Mouse (Mus musculus) mouse trophoblast stem cell (cell line): ENCODE data around the gene Atad2b.
"Not testable (repeated sequence)": the region's sequence is repeated elsewhere in the genome, so short reads cannot be mapped to it uniquely, and the experiment has no call there.

Experiments
- in situ Hi-C, 2 experiments: fragments of 300-500 bp; cut with MseI, MboI; formaldehyde crosslinking; loops; 2 replicates in 1 of 2; 3 replicates in 1 of 2; pipeline ENCODE4 v1.15.1; 2025

Gene Atad2b

DNA sequence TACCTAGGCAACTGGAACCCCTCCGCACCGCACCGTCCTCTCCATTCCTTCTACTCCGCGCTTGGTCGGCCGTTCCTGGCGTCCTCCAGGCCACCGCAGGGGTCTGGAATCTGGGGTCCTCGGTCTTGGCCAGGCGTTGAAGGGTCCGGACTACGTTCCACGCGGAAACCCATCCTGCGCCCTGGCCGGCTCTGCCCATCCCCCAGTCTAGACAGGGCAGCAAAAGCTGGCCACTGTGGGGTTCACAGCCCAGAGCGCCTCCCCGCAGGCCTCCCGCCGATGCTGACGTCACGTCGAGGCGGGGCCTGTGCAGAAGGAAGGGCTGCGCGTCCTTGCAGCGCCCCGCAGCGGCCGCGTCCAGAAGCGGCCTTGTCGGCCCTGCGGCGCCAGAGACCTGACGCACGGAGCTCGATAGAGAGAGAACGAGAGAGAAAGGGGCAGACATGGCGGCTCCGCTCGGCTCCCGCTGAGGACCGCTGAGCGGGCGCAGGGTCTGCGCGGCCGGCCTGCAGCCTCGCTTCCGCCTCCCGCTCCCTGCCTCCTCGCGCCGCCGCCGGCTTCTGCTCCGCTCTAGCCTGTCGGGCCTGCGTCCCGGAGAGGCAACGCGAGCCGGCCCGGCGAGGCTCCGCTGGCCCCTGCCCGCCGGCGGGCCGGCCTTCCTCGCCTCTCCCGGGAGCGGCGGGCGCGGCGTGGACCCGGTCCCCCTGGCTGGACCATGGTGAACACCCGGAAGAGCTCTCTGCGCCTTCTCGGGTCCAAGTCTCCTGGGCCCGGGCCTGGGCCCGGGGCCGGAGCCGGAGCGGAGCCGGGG, at the start of gene Atad2b:
TSS of gene Atad2b (plus strand) at position 360 of the 811 bp plus-strand sequence.
- in situ Hi-C loops, result no loop called here

DNA sequence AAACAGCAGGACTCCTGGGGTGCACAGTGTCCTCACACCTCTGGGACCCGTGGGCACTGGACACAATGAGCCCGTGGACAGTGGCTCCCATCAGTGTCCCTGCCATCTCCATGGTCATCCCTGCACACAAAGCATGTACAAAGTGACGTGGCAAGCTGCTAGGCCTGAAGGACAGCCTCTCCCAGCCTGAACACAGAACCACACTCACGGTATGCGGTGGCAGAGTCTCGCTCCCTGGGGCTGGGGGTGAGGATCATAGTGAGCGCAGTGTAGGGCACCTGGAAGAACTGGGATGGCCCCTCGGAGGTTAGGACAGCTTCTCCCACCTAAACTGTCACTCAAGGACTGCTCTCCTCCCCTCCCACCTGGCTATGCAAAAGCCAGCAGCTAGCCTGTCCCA, 48.2 kb upstream of the Atad2b start:
- in situ Hi-C loops, result no loop called here

DNA sequence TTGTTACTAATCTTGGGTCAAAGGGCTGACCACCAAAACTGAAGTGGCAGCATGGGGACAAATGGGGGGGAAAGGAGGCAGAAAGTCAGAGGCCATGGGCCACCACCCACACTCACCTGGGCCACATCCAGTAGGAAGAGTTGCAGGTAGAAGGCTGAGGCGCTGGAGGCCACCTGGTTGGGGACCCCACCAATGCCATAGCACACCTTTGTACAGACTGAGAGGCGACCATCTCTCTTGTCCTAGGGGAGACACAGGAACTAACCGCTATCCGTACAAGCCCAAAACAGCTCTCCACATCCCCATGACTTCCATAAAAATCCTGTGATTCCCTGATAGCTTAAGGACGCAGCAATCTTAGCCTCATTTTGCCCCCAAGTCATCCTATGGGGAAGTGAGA, 45.9 kb upstream of the Atad2b start:
- in situ Hi-C loops, result no loop called here

- in situ Hi-C loops, result no loop called here
These were observed 44.9 kb upstream of the Atad2b start for GRCm38 (mm10) chr12:4872273-4872672.

GRCm38 (mm10) chr12:4872983-4873477, 44.1 kb upstream of the Atad2b start:
- in situ Hi-C loops, result no loop called here

- in situ Hi-C loops, result no loop called here
These were observed 43.6 kb upstream of the Atad2b start for GRCm38 (mm10) chr12:4873531-4873930.

- in situ Hi-C loops, result no loop called here
These were observed 42.8 kb upstream of the Atad2b start, which contains the start of gene Mfsd2b for GRCm38 (mm10) chr12:4874161-4874927. Gene Mfsd2b, minus strand, starts transcription at chr12:4874359.

- in situ Hi-C loops, result no loop called here
These were observed 41.5 kb upstream of the Atad2b start for GRCm38 (mm10) chr12:4875623-4876022.

- in situ Hi-C loops, result no loop called here
These were observed 38.8 kb upstream of the Atad2b start for GRCm38 (mm10) chr12:4878296-4878783.

DNA sequence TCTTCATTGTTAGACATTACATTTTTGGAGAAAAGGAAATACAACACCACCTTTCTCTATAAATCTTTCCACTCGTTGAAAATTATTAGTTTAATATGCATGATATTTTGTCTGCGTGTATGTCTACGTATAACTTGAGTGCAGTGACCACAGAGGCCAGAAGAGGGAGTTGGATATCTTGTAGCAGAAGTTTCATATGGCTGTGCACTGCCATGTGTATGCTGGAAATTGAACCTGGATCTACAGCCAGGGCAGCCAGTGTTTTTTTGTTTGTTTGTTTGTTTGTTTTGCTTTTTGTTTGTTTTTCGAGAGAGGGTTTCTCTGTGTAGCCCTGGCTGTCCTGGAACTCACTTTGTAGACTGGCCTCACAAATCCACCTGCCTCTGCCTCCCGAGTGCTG, 38.1 kb upstream of the Atad2b start:
- in situ Hi-C loops, result no loop called here

DNA sequence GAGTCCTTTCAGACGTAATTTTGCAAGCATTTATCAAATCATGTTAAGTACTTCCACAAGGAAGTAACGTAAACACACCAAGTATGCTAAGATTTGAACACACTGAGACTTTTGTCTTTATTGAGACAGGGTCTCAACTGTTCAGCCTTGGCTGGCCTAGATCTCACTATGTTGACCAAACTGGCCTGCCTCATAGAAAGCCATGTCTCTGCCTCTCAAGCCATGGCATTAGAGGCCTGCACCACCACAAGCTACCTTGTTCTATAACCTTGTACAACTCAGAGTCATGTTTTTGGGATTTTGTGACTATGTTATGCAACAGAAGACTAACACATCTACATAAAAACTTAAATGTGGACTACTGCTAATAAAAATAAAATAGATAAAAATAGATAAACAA, 35.1 kb upstream of the Atad2b start:
- in situ Hi-C loops, result no loop called here

DNA sequence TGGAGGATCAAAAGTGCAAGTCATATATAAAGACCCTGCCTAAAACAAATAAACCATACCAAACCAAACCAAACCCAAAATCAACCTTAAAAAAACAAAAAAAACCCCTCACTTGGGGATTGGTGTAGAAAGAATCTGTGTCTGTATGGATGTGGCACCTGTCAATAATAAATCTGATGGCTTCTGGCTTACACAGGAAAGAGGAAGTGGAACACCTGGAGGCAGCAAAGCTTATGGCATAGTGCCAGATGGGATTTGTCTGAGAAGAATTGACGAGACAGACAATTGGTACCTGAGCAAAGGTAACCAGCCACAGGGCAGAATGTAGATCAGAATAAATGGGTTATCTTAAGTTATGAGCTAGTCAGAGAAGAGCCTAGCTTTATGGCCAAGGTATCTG, 32.1 kb upstream of the Atad2b start:
- in situ Hi-C loops, result no loop called here

GRCm38 (mm10) chr12:4886581-4886980, 30.6 kb upstream of the Atad2b start:
- in situ Hi-C loops, result not testable (repeated sequence)

DNA sequence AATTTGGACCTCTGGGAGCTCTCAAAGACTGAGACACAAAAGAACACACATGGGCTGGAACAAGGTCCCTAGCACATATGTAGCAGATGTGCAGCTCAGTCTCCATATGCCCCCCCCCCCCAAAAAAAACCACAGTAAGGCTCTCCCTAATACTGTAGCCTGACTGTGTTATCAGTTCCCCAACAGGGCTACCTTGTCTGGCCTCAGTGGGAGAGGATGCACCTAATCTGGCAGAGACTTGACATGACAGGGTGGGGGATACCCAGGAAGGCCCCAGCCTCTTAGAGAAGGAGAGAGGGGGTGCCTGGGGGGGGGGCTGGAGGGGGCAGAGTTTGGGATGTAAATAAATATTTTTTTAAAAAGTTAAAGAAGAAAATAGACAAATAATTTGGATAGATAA, 28.4 kb upstream of the Atad2b start:
- in situ Hi-C loops, result no loop called here

DNA sequence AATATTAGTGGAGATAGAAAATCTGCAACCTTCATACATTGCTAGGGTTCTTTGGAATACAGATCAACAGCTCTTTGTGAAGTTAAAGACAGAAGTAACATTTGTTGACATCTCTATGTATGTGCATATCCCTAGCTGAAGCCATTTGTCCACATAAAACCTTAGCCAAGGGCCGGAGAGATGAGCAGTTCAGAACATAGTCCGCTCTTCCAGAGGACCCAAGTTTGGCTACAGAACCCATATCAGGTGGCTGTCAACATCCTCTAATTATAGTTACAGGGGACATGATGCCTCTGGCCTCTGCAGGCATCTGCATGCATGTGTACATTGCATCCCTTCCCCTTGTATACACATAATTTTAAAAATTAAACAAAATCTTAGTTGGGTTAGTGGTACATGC, 27.9 kb upstream of the Atad2b start:
- in situ Hi-C loops, result no loop called here

GRCm38 (mm10) chr12:4889891-4890290, 27.3 kb upstream of the Atad2b start:
- in situ Hi-C loops, result no loop called here

DNA sequence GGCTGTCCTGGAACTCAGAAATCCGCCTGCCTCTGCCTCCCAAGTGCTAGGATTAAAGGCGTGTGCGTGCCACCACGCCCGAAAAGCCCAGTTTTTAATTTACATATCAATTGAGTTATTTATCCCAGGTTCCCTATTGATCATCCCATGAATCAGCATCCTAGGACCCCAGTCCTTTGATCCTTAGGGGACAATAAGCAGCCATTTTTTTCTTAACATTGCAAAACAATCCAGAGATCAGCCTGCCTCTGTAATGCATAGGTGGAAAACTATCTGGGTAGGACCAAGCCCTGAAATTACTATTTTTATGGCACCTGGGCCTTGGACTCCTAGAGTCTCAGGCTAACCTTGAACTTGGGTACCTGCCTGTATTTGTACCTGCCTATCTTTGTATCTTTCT, 19.1 kb upstream of the Atad2b start:
- in situ Hi-C loops, result no loop called here

DNA sequence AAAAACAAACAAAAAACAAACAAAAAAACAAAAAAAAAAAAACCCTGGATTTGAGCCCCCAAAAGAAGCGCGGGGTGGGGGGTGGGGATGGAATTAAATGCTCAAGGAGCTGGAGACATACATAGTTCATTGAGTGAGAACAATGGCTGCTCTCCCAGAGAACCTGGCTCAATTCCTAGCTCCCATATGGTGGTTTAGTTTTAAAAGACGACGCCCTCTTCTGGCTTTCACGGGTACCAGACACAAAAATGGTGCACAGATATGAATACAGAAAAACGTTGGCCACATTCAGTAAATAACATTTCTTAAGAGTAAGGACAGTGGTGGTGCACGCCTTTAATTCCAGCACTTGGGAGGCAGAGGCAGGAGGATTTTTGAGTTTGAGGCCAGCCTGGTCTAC, 11.2 kb upstream of the Atad2b start:
- in situ Hi-C loops, result no loop called here

- in situ Hi-C loops, result no loop called here
These were observed 10.7 kb upstream of the Atad2b start for GRCm38 (mm10) chr12:4906476-4906875.

- in situ Hi-C loops, result no loop called here
These were observed 9.9 kb upstream of the Atad2b start, which contains the start of gene Ubxn2a for GRCm38 (mm10) chr12:4906951-4907906. Gene Ubxn2a, minus strand, starts transcription at chr12:4907705.

DNA sequence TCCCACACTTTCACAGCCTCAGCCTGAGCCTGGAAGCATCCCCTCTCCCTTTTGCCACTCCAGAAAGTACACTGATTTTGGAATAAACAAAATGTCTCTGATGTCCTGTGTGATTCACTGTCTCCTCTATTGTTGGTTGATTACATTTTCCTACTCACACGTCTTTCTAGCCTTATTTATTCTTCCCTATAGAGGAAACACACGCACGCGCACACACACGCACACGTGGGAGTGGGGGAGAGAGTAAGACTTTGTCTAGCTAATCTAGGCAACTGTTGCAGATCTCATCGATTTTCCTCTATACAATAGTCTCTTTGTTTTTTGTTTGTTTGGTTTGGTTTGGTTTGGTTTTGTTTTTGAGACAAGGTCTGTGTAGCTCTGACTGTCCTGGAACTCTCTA, 8.8 kb upstream of the Atad2b start:
- in situ Hi-C loops, result no loop called here
